Mouse (Mus musculus): ENCODE measurements around the gene Mgrn1. TPM values are rescaled to one million over a fixed set of nuclear protein-coding genes. Genes with fewer than 3 reads are reported as not detected.

The Mgrn1 gene
- polyA plus RNA-seq (2015; fragmentation: Nextera tagmentation; extraction: Ambion mirVana): 97.9 and 99.3 TPM in 2 replicates

DNA sequence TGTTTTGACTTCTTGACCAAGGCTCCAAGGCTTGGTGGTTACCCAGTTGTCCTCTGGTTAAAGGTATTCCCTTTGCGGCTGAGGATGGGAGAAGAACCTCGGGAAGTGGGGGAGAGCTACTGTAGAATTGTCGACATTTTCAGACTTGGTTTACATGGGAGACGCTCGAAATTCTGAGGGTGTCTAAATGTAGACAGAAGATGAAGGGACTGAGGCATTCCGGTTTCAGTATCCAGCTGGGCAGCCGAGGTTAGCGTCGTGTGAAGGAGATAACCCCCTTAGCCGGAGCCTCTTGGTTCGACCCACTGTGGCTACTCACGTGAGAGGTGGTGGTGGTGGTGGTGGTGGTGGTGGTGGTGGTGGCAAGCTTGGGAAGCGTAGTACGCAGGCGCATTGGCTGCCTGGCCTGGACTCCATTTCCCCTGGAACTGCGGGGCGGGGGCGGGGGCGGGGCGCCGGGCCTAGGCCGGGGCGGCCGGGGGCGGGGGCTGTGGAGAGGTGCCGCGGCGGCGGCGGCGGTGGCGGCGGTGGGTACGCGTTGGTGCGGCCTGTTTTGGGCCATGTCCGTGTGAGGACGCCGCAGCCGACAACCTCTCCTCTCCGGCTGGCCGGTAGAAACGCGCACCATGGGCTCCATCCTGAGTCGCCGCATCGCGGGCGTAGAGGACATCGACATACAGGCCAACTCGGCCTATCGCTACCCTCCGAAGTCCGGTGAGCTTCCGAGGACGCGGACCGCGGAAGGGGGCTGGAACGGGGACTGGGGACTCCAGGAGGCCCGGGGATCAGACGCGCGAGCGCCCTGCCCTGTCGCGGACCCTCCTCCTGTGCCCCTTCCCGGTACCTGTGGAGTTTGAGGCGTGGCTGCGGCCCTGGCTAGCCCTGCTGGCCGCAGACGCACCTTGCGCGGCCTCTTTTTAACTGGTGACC is at the start of gene Mgrn1:
Mgrn1 (plus strand) TSS at position 490 of the 930 bp plus-strand sequence.
- peak; percentile 90 for ATAC-seq (ENCODE audit: low read depth)
- no peaks in the 10 kb centered on the region for H3K27me3 ChIP-seq (ENCODE audit: control insufficient read depth, insufficient read depth, low read depth, low read length)
- H3K36me3 ChIP-seq (ENCODE audit: control insufficient read depth, insufficient read depth, low read length): no peaks in the 10 kb centered on the region
- peaks cover 20% of the 10 kb centered on the region for H3K4me1 ChIP-seq (replicated peaks; ENCODE audit: control insufficient read depth, insufficient read depth, low read length)
- H3K4me2 ChIP-seq (ENCODE audit: low read depth, low read length): peak within 1 kb of the TSS; percentile 67
- no peaks in the 10 kb centered on the region for H3K9me3 ChIP-seq (ENCODE audit: control insufficient read depth, low read length)
- under 1% methylated on average over 61 of the region's 74 CpGs for WGBS
- peak within 1 kb of the TSS; percentile 95 for H3K9ac ChIP-seq (ENCODE audit: low read length)
- H3K4me3 ChIP-seq (ENCODE audit: low read length): peak within 1 kb of the TSS; percentile 92
- H3K27ac ChIP-seq (ENCODE audit: low read length): peak within 1 kb of the TSS; percentile 90

DNA sequence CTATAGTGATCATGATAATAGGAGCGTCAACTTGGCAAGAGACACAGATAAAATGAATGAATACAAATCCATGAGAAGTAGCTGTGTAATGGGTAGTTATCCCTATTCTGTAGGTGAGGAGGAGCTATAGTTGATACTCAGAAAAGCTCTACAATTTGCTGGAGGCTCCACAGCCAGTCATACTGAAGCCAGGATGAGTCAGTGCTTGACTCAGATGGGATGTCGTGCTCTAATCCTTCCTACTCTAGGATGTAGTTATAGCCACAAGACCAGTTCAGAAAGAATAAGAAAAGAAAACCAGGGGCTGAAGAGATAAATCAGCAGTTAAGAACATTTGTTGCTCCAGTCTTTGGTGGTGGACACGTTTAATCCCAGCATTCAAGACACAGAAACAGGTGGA is 48.4 kb upstream of the Mgrn1 start:
- 80% methylated on average over 3 of the region's 3 CpGs for WGBS
- Histone ChIP-seq H3K4me1 (replicated peaks; ENCODE audit: control insufficient read depth, insufficient read depth, low read length) (no peaks in the 10 kb centered on the region), H3K27ac (ENCODE audit: low read length) (no peak overlapping the region), H3K9ac (ENCODE audit: low read length) (no peak overlapping the region), H3K27me3 (ENCODE audit: control insufficient read depth, insufficient read depth, low read depth, low read length) (no peaks in the 10 kb centered on the region), H3K4me3 (ENCODE audit: low read length) (no peak overlapping the region), H3K4me2 (ENCODE audit: low read depth, low read length) (no peak overlapping the region), H3K9me3 (ENCODE audit: control insufficient read depth, low read length) (no peaks in the 10 kb centered on the region), H3K36me3 (ENCODE audit: control insufficient read depth, insufficient read depth, low read length) (no peaks in the 10 kb centered on the region)
- no peak for ATAC-seq (ENCODE audit: low read depth)

DNA sequence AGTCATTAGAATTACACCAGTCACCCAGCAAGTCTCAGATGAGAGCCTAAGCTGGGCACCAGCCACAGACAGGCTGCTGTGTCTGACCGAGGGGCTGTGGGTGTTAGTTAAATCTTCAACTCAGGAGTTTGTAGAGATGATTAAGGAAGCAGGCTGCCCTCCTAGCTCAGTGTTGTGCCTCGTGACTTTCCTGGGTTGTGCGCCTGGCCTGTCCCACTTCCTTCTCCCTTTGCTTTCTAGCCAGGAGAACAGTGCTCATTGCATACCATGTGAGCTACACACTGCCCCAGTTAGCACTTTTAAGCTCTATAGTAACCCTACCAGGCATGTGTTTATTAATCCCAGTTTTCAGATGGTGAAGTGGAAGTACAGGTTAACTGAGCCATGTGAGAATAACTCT is 46.5 kb upstream of the Mgrn1 start:
- H3K4me3 ChIP-seq (ENCODE audit: low read length): no peak overlapping the region
- no peak overlapping the region for H3K27ac ChIP-seq (ENCODE audit: low read length)
- H3K4me1 ChIP-seq (replicated peaks; ENCODE audit: control insufficient read depth, insufficient read depth, low read length): no peaks in the 10 kb centered on the region
- ATAC-seq (ENCODE audit: low read depth): peak; percentile 20; the same call in 1 of the 2 replicates
- H3K9me3 ChIP-seq (ENCODE audit: control insufficient read depth, low read length): no peaks in the 10 kb centered on the region
- WGBS: 81% methylated on average over 3 of the region's 3 CpGs
- H3K27me3 ChIP-seq (ENCODE audit: control insufficient read depth, insufficient read depth, low read depth, low read length): no peaks in the 10 kb centered on the region
- H3K36me3 ChIP-seq (ENCODE audit: control insufficient read depth, insufficient read depth, low read length): no peaks in the 10 kb centered on the region
- no peak overlapping the region for H3K4me2 ChIP-seq (ENCODE audit: low read depth, low read length)
- H3K9ac ChIP-seq (ENCODE audit: low read length): no peak overlapping the region

DNA sequence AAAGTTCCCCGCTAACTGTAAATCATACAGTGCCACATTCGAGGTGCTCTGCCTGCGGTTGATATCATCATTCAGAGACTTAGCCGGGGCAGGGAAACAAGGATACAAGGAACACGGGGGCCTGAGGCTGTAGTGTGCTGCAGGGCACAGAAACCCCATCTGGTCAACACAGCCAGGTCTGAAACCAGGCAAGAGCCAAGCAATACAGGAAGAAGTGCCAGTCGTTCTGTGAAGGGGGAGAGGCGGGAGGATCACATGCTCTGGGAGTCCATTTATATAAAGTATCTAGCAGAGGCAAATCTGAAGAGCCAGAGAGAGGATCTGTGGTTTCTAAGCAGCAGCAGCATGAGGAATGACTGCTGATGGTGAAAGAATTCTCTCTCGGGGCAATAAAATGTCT is 45.8 kb upstream of the Mgrn1 start:
- H3K27me3 ChIP-seq (ENCODE audit: control insufficient read depth, insufficient read depth, low read depth, low read length): no peaks in the 10 kb centered on the region
- no peaks in the 10 kb centered on the region for H3K9me3 ChIP-seq (ENCODE audit: control insufficient read depth, low read length)
- H3K4me2 ChIP-seq (ENCODE audit: low read depth, low read length): no peak overlapping the region
- no peaks in the 10 kb centered on the region for H3K36me3 ChIP-seq (ENCODE audit: control insufficient read depth, insufficient read depth, low read length)
- no peak overlapping the region for H3K4me3 ChIP-seq (ENCODE audit: low read length)
- WGBS: 69% methylated on average over 8 of the region's 8 CpGs
- no peak overlapping the region for H3K9ac ChIP-seq (ENCODE audit: low read length)
- no peak for ATAC-seq (ENCODE audit: low read depth)
- H3K4me1 ChIP-seq (replicated peaks; ENCODE audit: control insufficient read depth, insufficient read depth, low read length): no peaks in the 10 kb centered on the region
- no peak overlapping the region for H3K27ac ChIP-seq (ENCODE audit: low read length)

DNA sequence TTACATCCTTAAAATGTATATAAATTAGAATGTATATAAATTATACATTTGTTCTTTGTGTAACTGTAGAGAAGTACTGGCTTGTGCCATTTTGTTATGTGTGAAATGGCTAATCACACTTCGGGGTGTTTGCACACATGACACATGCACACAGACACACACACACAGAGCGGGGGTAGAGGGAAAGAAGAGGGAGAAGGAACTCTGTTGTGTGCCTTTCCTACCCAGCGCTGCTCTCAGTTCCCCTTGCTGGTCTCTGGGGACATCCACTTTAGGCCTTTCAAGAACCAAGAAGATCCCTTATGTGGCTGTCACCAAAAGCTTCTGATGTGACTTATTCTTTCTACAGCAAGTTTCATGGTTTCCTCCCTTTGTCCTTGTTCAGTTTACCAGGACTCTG is 39.0 kb upstream of the Mgrn1 start:
- Histone ChIP-seq H3K27me3 (ENCODE audit: control insufficient read depth, insufficient read depth, low read depth, low read length) (no peaks in the 10 kb centered on the region), H3K27ac (ENCODE audit: low read length) (no peak overlapping the region), H3K4me1 (replicated peaks; ENCODE audit: control insufficient read depth, insufficient read depth, low read length) (peaks cover 9% of the 10 kb centered on the region), H3K36me3 (ENCODE audit: control insufficient read depth, insufficient read depth, low read length) (no peaks in the 10 kb centered on the region), H3K9me3 (ENCODE audit: control insufficient read depth, low read length) (no peaks in the 10 kb centered on the region), H3K4me3 (ENCODE audit: low read length) (no peak overlapping the region), H3K4me2 (ENCODE audit: low read depth, low read length) (no peak overlapping the region), H3K9ac (ENCODE audit: low read length) (no peak overlapping the region)
- 68% methylated on average over 3 of the region's 3 CpGs for WGBS
- ATAC-seq (ENCODE audit: low read depth): no peak

DNA sequence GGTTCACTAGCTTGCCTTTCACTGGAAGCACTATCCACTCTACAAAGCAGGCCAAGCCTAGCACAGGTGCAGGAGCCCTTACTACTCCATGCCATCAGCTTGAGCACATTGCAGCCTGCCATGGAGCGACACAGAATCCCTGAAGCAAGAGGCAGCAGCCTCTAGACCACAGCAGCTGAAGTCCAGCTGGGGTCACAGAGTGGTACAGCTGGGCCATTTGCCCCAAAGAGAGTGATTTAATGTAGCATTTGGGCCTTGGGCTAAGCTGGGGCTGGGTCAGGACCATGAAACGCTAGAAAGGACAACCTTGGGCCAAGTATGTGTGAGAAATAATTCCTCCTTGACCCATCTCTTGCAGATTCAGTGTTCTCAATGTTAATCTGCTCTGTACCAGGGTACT is 38.0 kb upstream of the Mgrn1 start:
- Histone ChIP-seq H3K9ac (ENCODE audit: low read length) (no peak overlapping the region), H3K4me2 (ENCODE audit: low read depth, low read length) (no peak overlapping the region), H3K4me3 (ENCODE audit: low read length) (no peak overlapping the region), H3K27me3 (ENCODE audit: control insufficient read depth, insufficient read depth, low read depth, low read length) (no peaks in the 10 kb centered on the region), H3K27ac (ENCODE audit: low read length) (no peak overlapping the region), H3K36me3 (ENCODE audit: control insufficient read depth, insufficient read depth, low read length) (no peaks in the 10 kb centered on the region), H3K4me1 (replicated peaks; ENCODE audit: control insufficient read depth, insufficient read depth, low read length) (peaks cover 9% of the 10 kb centered on the region), H3K9me3 (ENCODE audit: control insufficient read depth, low read length) (no peaks in the 10 kb centered on the region)
- WGBS: 83% methylated on average over 2 of the region's 2 CpGs
- no peak for ATAC-seq (ENCODE audit: low read depth)

DNA sequence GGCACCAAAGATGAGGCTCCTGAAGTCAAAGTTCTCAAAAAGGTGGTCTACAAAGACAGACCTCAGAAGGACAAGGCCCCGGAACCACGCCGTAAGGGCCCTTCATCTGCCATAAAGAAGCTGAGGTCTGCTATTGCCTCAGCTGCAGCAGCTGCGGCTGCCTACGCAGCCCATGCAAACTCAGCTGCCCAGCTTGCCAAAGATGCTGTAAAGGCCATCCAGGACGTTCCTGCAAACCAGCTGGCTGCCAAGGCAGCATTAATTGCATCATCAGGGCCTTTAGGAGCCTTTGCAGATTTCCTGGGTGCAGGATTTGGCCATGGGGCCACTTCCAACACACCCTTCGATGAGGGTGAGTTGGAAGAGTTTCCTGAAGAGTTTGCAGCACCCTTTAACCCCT is 35.7 kb upstream of the Mgrn1 start:
- 58% methylated on average over 7 of the region's 7 CpGs for WGBS
- H3K27ac ChIP-seq (ENCODE audit: low read length): peak overlapping the region; percentile 70
- H3K9ac ChIP-seq (ENCODE audit: low read length): no peak overlapping the region
- H3K4me1 ChIP-seq (replicated peaks; ENCODE audit: control insufficient read depth, insufficient read depth, low read length): peaks cover 9% of the 10 kb centered on the region
- H3K36me3 ChIP-seq (ENCODE audit: control insufficient read depth, insufficient read depth, low read length): no peaks in the 10 kb centered on the region
- no peak overlapping the region for H3K4me2 ChIP-seq (ENCODE audit: low read depth, low read length)
- no peaks in the 10 kb centered on the region for H3K27me3 ChIP-seq (ENCODE audit: control insufficient read depth, insufficient read depth, low read depth, low read length)
- H3K4me3 ChIP-seq (ENCODE audit: low read length): no peak overlapping the region
- 0 out of 2 replicates have a peak, but pooled peaks have one; percentile 16 for ATAC-seq (ENCODE audit: low read depth)
- H3K9me3 ChIP-seq (ENCODE audit: control insufficient read depth, low read length): no peaks in the 10 kb centered on the region

DNA sequence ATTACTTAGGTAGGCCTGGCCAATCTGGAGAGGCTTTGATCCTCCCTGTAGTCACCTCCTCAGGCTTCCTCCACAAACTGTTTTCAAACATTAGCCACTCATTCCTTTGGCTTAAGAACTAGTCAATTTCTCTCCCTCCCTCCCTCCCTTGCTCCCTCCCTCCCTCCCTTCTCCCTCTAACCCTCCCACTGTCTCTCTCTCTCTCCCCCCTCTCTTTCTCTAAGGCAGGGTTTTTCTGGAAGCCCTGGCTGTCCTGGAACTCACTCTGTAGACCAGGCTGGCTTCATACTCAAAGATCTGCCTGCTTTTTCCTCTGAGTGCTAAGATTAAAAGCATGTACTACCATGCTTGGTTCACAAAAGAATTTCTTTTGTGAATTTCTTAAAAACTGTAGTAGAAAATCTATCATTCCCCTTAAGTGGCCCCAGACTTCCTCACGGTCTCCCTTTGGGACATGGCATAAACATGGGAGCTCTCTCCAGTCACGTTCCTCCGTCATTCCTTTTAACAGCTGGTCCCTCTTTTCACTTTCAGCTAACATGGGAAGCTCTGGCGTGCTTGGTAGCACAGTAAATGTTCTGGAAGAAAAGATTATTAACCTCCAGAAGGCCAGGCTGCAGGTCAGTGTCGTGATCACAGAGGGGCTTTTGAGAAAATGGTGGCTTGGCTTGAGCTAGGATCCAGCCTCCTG is 35.0 kb upstream of the Mgrn1 start:
- ATAC-seq (ENCODE audit: low read depth): peak; percentile 85
- no peaks in the 10 kb centered on the region for H3K27me3 ChIP-seq (ENCODE audit: control insufficient read depth, insufficient read depth, low read depth, low read length)
- no peaks in the 10 kb centered on the region for H3K9me3 ChIP-seq (ENCODE audit: control insufficient read depth, low read length)
- H3K27ac ChIP-seq (ENCODE audit: low read length): peak overlapping the region; percentile 70
- H3K4me3 ChIP-seq (ENCODE audit: low read length): no peak overlapping the region
- WGBS: 29% methylated on average over 5 of the region's 5 CpGs
- no peaks in the 10 kb centered on the region for H3K36me3 ChIP-seq (ENCODE audit: control insufficient read depth, insufficient read depth, low read length)
- peaks cover 9% of the 10 kb centered on the region for H3K4me1 ChIP-seq (replicated peaks; ENCODE audit: control insufficient read depth, insufficient read depth, low read length)
- no peak overlapping the region for H3K4me2 ChIP-seq (ENCODE audit: low read depth, low read length)
- H3K9ac ChIP-seq (ENCODE audit: low read length): no peak overlapping the region

DNA sequence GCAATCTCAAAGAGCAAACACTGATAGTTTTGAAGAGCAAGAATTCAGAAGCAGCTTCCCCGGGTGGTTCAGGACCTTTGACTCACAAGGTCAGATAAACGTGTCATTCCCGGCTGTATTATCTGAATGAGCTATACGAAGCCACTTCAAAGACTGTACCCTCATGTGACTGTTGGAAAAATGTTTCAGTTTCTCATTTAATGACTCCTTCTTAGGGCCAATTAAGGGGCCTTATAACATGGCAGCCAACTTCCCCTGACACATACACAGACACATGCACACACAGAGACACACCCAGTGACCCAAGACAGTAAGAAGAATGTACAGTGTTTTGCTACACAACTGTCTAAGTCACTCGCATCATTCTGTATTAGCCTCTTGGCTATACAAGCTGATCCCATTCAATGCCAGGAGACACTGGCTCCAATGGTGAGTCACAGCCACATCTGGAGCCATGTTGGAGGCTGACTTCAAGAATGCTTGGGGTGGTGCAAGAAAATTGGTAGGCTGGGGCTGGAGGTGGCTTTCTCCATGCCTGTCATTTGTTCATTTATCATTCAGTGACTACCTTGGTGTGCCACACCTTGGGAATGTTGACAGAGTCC is 30.9 kb upstream of the Mgrn1 start:
- 25% methylated on average over 5 of the region's 5 CpGs for WGBS

More for the DNA sequence above, 30.9 kb upstream of the Mgrn1 start:
- H3K4me2 ChIP-seq (ENCODE audit: low read depth, low read length): no peak overlapping the region
- no peaks in the 10 kb centered on the region for H3K36me3 ChIP-seq (ENCODE audit: control insufficient read depth, insufficient read depth, low read length)
- peaks cover 9% of the 10 kb centered on the region for H3K4me1 ChIP-seq (replicated peaks; ENCODE audit: control insufficient read depth, insufficient read depth, low read length)
- no peaks in the 10 kb centered on the region for H3K9me3 ChIP-seq (ENCODE audit: control insufficient read depth, low read length)
- no peaks in the 10 kb centered on the region for H3K27me3 ChIP-seq (ENCODE audit: control insufficient read depth, insufficient read depth, low read depth, low read length)
- no peak for ATAC-seq (ENCODE audit: low read depth)
- no peak overlapping the region for H3K9ac ChIP-seq (ENCODE audit: low read length)
- H3K27ac ChIP-seq (ENCODE audit: low read length): no peak overlapping the region
- H3K4me3 ChIP-seq (ENCODE audit: low read length): no peak overlapping the region

Measured in lung, embryonic 16.5 days (tissue).